Mouse (Mus musculus) cerebellum, postnatal 14 days (tissue): Measurements from ENCODE around the gene Eef2.
"Not testable (repeated sequence)": the region's sequence is repeated elsewhere in the genome, so short reads cannot be mapped to it uniquely, and the experiment has no call there.

Source experiments
- DNase-seq, 2 experiments: peaks; one replicate each; pipeline ENCODE4 v3.0.0; 2021; ENCODE audit warnings: mixed read lengths in 2 of 2

Eef2 gene

GRCm38 (mm10) chr10:81201807-81202758, 25.7 kb downstream of the Eef2 start, which contains the start of gene Nmrk2:
TSS of gene Nmrk2 (minus strand) at chr10:81202051.
- DNase-seq, result no peak

DNA sequence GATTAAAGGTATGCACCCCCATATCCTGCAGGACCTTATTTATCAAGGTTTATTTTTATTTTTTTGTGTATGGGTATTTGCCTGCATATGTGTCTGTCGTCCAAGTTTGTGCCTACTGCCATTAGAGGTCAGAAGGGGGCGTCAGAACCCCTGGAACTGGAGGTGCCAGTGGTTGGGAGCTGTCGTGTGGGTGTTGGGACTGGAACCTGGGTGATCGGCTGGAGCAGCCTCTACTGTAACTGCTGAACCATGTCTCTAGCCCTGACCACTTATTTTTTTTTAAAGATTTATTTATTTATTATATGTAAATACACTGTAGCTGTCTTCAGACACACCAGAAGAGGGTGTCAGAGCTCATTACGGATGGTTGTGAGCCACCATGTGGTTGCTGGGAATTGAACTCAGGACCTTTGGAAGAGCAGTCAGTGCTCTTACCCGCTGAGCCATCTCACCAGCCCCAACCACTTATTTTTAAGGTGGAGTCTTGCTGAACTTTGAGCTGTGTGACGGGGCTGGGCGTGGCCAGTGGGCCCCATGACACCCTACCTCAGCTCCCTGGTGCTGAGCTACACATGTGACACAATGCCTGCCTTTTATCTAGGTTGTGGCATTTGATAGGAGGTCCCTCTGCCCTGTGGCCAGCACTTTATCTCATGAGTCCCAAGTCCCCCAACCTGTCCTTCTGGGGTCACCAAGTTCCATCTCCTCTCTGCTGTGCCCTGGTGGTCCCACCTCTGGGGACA, 26.7 kb downstream of the Eef2 start:
- no peak for DNase-seq

- no peak for DNase-seq
Measured at GRCm38 (mm10) chr10:81204137-81204536, 27.7 kb downstream of the Eef2 start.

DNA sequence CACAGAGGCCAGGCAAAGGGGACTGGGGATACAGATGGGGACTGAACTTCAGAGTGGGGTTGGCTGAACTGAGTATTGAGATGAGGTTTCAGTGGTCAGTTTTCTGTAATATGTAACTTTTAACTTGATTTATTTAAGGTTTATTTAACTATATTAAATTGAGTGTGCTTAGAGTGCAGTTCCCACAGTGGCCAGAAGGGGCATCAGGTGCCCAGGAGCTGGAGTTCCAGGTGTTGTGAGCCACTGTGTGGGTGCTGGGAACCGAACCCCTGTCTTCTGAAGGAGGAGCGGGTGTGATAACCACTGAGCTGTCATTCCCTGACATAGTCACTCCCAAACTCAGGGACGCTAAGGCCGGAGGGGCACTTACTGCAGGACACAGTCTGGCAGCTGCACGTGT, 33.7 kb downstream of the Eef2 start:
- DNase-seq, result no peak

DNA sequence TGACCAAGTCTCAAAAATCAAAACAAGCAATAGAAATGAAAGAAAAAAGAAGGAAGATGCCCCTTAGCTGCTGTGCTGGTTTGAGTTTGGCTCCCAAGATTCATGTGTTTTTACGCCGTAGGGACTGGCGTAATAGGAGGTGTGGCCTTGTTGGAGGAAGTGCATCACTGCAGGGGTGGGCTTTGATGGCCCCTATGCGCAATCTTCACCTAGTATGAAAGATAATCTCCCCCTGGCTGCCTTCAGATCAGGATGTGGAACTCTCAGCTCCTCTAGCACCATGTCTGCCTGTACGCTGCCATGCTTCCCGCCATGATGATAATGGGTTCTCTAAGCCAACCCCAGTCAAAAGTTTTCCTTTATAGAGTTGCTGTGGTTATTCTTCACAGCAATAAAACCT, 39.8 kb downstream of the Eef2 start:
- no peak for DNase-seq

DNA sequence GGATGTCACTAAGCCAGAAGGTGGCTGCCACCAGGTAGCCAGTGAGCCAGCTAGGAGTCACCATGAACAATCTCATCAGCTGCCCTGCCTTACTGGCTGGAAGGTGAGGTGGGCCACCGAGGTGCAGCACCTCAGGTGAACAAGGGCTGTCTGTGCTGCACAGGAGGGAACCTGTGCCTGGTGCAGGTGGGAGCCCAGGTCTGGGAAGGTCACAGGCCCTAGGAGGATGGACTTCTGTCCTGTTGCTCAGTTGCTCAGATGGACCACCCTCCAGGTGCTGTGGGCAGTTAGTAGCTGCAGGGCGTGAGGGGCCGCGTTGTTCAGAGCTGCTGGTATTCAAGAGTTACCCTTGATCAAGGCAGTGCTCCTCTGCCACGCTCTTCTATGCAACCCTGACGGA, 40.4 kb downstream of the Eef2 start:
- no peak for DNase-seq

DNA sequence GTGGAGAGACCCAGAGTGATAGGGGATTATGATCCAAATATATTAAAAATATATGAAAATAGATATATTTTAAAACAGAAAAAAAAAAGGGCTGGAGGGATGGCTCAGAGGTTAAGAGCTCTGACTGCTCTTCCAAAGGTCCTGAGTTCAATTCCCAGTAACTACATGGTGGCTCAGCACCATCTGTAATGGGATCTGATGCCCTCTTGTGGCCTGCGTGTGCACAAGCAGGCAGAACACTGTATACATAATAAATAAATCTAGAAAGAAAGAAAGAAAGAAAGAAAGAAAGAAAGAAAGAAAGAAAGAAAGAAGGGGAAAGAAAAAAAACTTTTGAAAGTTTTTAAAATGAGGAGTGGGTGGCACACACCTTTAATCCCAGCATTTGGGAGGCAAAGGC, 40.8 kb downstream of the Eef2 start:
- peak in 1 of 2 experiments; percentile 47 for DNase-seq

- peak; percentile 72 to 89 for DNase-seq
Measured at GRCm38 (mm10) chr10:81217964-81218363, 41.5 kb downstream of the Eef2 start.

DNA sequence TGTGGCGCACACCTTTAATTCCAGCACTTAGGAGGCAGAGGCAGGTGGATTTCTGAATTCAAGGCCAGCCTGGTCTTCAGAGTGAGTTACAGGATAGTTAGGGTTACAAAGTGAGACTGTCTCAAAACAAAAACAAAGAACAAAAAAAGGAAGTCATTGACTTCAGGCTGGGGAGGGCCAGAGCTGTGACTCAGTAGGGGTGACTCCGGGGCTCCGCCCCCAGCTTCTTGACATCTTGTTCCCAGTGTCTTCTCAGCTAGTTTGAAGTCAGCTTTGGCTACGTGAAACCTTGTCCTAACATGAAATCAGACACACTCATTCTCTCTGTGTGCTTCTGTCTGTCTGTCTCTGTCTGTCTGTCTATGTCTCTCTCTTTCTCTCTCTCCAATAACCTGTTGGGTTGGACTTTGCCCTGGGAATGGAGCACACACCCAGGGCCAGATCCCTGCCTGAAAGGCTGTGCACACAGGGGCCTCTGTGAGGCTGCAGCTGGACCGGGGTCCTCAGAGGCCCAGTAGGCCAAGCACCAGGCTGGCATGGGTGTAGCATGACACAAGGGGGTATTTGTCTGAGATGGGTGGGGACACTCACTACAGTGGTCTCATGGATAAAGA, 45.1 kb downstream of the Eef2 start:
- DNase-seq, result no peak

DNA sequence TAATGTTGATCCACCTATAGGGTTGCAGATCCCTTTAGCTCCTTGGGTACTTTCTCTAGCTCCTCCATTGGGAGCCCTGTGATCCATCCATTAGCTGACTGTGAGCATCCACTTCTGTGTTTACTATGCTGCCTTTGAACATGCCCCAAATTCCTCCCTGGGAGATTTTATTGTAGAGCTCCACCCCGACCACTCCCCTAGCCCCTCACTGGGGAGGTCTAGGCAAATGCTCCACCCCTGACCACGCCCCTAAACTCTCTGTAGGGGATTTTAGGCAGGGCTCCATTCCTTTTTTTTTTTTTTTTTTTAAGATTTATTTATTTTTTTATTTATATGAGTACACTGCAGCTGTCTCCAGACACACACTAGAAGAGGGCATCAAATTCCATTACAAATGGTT, 47.3 kb downstream of the Eef2 start:
- DNase-seq, result not testable (repeated sequence)

GRCm38 (mm10) chr10:81229735-81230437, 53.5 kb downstream of the Eef2 start:
- DNase-seq, result peak; percentile 56 to 57

- peak; percentile 87 to 88 for DNase-seq
Measured at GRCm38 (mm10) chr10:81230438-81231332, 54.3 kb downstream of the Eef2 start, which contains the start of gene Atcay. TSS of gene Atcay (minus strand) at chr10:81230833.

- DNase-seq, result no peak
Measured at GRCm38 (mm10) chr10:81231436-81231835, 55.0 kb downstream of the Eef2 start.
